Comparison of ENCODE assay signal across 17 mouse cellular contexts in the genomic region with DNA sequence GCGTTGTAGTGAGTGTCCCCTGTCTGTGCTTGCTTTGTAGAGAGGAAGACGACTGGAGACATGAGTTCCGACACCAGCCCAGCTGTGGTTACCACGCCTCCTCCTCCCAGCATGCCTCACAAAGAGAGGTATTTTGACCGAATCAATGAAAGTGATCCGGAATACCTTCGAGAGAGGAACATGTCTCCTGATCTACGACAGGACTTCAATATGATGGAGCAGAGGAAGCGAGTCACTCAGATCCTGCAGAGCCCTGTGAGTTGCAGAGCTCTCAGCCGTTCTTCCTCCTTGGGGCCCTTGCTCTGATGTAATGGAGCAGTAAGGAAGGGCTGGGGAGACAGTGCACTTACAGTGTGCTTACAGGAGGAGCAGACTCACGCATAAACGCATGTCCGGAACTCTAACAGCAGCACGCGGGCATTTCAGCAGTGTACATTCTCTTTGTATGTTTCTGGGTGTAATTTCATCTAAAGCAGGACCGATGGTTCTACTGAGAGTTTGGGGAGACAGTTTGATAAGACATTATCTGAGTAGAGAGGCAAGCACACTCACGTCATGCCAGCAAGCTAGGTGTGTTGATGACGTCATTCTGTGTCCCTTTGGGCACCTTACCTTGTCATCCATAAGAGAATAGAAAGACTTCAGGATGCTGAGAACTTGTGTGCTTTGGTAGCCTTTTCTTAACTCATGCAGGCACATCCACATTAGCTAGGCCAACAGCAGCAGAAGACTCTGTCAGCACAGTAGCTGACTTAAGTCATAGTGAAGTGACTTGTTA.
A peak's percentile ranks its signal among the peaks of the same experiment; 100 is the strongest.
DNase-seq lines count a peak whose midpoint lies in the region; ATAC-seq lines count a peak whose summit lies in the region.
"Had no signal": no experiment of that assay in that cellular context is flagged by ENCODE, and none has a peak within 500 bp of the region (broad histone marks: within the 10 kb centered on the region; RNA-seq: fewer than 3 reads in every experiment).

No protein-coding gene starts in this region.

- H3K4me3 ChIP-seq in heart, embryonic 13.5 days, result no peak overlapping the region
- H3K4me3 ChIP-seq: embryonic facial prominence, embryonic 13.5 days; forebrain, embryonic 12.5 days; limb, embryonic 13.5 days; midbrain, embryonic 15.5 days; neural tube, embryonic 15.5 days had no signal

- no peak overlapping the region for H3K4me2 ChIP-seq in heart, embryonic 13.5 days
- H3K4me2 ChIP-seq: embryonic facial prominence, embryonic 13.5 days; forebrain, embryonic 12.5 days; limb, embryonic 13.5 days; midbrain, embryonic 15.5 days; neural tube, embryonic 15.5 days had no signal

- peaks cover 62% of the 10 kb centered on the region for H3K4me1 ChIP-seq in heart, embryonic 13.5 days
- H3K4me1 ChIP-seq: embryonic facial prominence, embryonic 13.5 days; forebrain, embryonic 12.5 days; limb, embryonic 13.5 days; midbrain, embryonic 15.5 days; neural tube, embryonic 15.5 days had no signal

- H3K9ac ChIP-seq in heart, embryonic 13.5 days, result no peak overlapping the region
- H3K9ac ChIP-seq: embryonic facial prominence, embryonic 13.5 days; forebrain, embryonic 12.5 days; limb, embryonic 13.5 days; midbrain, embryonic 15.5 days; neural tube, embryonic 15.5 days had no signal

- no peak for DNase-seq in heart, adult 18-20 months
- DNase-seq in thymus, postnatal 25 days, result peak; percentile 40
- no peak for DNase-seq in thymus, postnatal 10 days (ENCODE audit: low spot score in 2 of 2)
- no peak for DNase-seq in left cerebral cortex, adult 8-10 months (ENCODE audit: low spot score in 2 of 2)
- DNase-seq in urinary bladder, postnatal 14 days (ENCODE audit: low spot score), result no peak
- no peak for DNase-seq in cerebellum, postnatal 36 days
- DNase-seq: cerebellum, postnatal 14 days; lung, postnatal 10 days; right cerebral cortex, postnatal 14 days had no signal

- H3K9me3 ChIP-seq in heart, embryonic 13.5 days, result no peaks in the 10 kb centered on the region
- H3K9me3 ChIP-seq: embryonic facial prominence, embryonic 13.5 days; forebrain, embryonic 12.5 days; limb, embryonic 13.5 days; midbrain, embryonic 15.5 days; neural tube, embryonic 15.5 days had no signal

- H3K27me3 ChIP-seq in heart, embryonic 13.5 days (replicated peaks), result no peaks in the 10 kb centered on the region
- H3K27me3 ChIP-seq: embryonic facial prominence, embryonic 13.5 days; forebrain, embryonic 12.5 days; limb, embryonic 13.5 days; midbrain, embryonic 15.5 days; neural tube, embryonic 15.5 days had no signal

- 79% methylated on average over 18 of the region's 18 CpGs for WGBS in heart, embryonic 13.5 days

- H3K27ac ChIP-seq in heart, embryonic 13.5 days (replicated peaks), result peak overlapping the region; percentile 72
- H3K27ac ChIP-seq: embryonic facial prominence, embryonic 13.5 days; forebrain, embryonic 12.5 days; limb, embryonic 13.5 days; midbrain, embryonic 15.5 days; neural tube, embryonic 15.5 days had no signal

- H3K36me3 ChIP-seq in heart, embryonic 13.5 days, result peaks cover 42% of the 10 kb centered on the region
- H3K36me3 ChIP-seq: forebrain, embryonic 12.5 days; midbrain, embryonic 15.5 days had no signal

- no peak for ATAC-seq in heart, embryonic 13.5 days (ENCODE audit: extremely low read depth, insufficient number of reproducible peaks, low FRiP score, low TSS enrichment)
- ATAC-seq in inflammation-experienced regulatory T-cells, adult 6 months, result peak; percentile 65
- ATAC-seq: hindbrain, embryonic 16.5 days; midbrain, embryonic 15.5 days had no signal
